Mouse (Mus musculus): ENCODE measurements at regions not wholly inside any gene's neighbourhood (a gene's known extent, or its start where the extent isn't known, plus 50 kb on each side); places are given as distances from the start of the nearest gene placed in this dataset.

DNA sequence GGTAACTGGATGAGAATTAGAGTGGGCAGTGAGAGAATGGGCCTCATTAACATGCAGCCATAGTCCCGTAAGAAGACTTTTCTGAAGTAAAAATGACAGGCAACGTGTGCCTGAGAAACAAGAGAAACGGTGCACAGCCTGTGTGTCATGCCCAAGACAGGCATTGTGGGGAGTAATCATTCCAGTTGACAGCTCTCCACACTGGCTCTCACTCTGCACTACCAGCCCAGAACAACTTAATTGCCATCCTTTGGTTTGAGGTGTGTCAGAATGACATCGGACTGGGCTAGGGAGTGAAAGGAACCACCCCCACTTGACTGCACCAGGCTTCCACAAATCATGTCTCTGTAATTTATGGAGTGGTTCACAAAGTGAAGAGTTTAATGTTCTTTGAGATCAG, 1104.9 kb downstream of the Pcdh7 start:
- Histone ChIP-seq H3K4me3 (ENCODE audit: low read depth, low read length) (no peak overlapping the region), H3K4me1 (replicated peaks; ENCODE audit: control insufficient read depth, insufficient read depth) (no peaks in the 10 kb centered on the region), H3K36me3 (ENCODE audit: control insufficient read depth, insufficient read depth, low read length) (no peaks in the 10 kb centered on the region), H3K9ac (ENCODE audit: low read length) (no peak overlapping the region), H3K4me2 (replicated peaks; ENCODE audit: low read depth) (no peak overlapping the region), H3K27me3 (ENCODE audit: control insufficient read depth, insufficient read depth, low read length) (no peaks in the 10 kb centered on the region), H3K9me3 (ENCODE audit: control insufficient read depth, low read length) (no peaks in the 10 kb centered on the region), H3K27ac (replicated peaks) (no peak overlapping the region)
- TF ChIP-seq CTCF (IDR thresholded peaks at IDR 0.05; ENCODE audit: low read depth) = no peak
- TF ChIP-seq EP300 (optimal IDR thresholded peaks at IDR 0.05) = no peak
- WGBS = 68% methylated on average over 4 of the region's 4 CpGs
- no peak for DNase-seq (ENCODE audit: low spot score)
- ATAC-seq (ENCODE audit: low FRiP score, low TSS enrichment) = no peak

DNA sequence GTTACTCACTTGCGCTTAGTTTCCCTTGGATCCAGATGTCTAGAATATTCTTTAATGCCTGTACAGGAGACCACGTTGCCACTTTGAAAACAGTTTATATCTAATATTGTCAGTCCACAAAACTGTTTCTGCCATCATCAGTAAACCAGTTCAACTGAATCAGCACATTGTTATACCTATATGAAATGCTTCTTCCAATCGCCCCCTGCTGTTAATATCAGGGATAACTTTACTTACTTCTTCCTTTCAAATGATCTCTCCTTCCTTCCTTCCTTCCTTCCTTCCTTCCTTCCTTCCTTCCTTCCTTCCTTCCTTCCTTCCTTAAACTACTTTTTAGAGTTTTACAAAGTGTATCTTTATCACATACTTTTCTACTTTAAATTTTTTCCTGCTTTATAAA, 1108.2 kb downstream of the Pcdh7 start:
- Histone ChIP-seq H3K36me3 (ENCODE audit: control insufficient read depth, insufficient read depth, low read length) (no peaks in the 10 kb centered on the region), H3K4me3 (ENCODE audit: low read depth, low read length) (no peak overlapping the region), H3K27me3 (ENCODE audit: control insufficient read depth, insufficient read depth, low read length) (no peaks in the 10 kb centered on the region), H3K4me2 (replicated peaks; ENCODE audit: low read depth) (no peak overlapping the region), H3K9me3 (ENCODE audit: control insufficient read depth, low read length) (no peaks in the 10 kb centered on the region), H3K4me1 (replicated peaks; ENCODE audit: control insufficient read depth, insufficient read depth) (no peaks in the 10 kb centered on the region), H3K9ac (ENCODE audit: low read length) (no peak overlapping the region), H3K27ac (replicated peaks) (no peak overlapping the region)
- ATAC-seq (ENCODE audit: low FRiP score, low TSS enrichment) (no peak), DNase-seq (ENCODE audit: low spot score) (no peak)
- peak; percentile 74 for TF ChIP-seq CTCF (IDR thresholded peaks at IDR 0.05; ENCODE audit: low read depth)
- TF ChIP-seq EP300 (optimal IDR thresholded peaks at IDR 0.05) = no peak
- 48% methylated on average over 3 of the region's 3 CpGs for WGBS

DNA sequence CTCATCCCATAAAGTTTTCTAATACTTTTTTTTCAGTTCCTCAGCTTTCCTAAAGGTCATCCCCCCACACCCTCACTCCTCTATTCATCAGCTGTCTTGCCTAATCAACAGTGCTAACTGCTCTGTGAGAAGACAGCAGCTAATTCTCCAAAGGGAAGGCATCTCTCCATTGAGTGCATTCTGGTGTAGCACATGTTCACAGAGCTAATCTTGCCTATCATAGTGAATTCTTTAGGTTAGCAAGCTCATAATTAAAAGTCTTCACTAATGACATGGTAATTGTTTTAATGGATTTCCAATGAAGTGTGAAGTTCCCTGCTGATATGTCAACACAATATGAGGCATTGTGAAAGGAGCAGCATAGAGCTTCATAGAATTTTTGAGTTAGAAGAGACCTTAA, 1129.2 kb downstream of the Pcdh7 start:
- H3K4me2 ChIP-seq (replicated peaks; ENCODE audit: low read depth) = no peak overlapping the region
- no peak overlapping the region for H3K4me3 ChIP-seq (ENCODE audit: low read depth, low read length)
- H3K27me3 ChIP-seq (ENCODE audit: control insufficient read depth, insufficient read depth, low read length) = no peaks in the 10 kb centered on the region
- no peak overlapping the region for H3K27ac ChIP-seq (replicated peaks)
- H3K4me1 ChIP-seq (replicated peaks; ENCODE audit: control insufficient read depth, insufficient read depth) = no peaks in the 10 kb centered on the region
- H3K9me3 ChIP-seq (ENCODE audit: control insufficient read depth, low read length) = no peaks in the 10 kb centered on the region
- DNase-seq (ENCODE audit: low spot score) (no peak), ATAC-seq (ENCODE audit: low FRiP score, low TSS enrichment) (no peak)
- H3K9ac ChIP-seq (ENCODE audit: low read length) = no peak overlapping the region
- TF ChIP-seq CTCF (IDR thresholded peaks at IDR 0.05; ENCODE audit: low read depth) = no peak
- no peak for TF ChIP-seq EP300 (optimal IDR thresholded peaks at IDR 0.05)
- H3K36me3 ChIP-seq (ENCODE audit: control insufficient read depth, insufficient read depth, low read length) = no peaks in the 10 kb centered on the region

DNA sequence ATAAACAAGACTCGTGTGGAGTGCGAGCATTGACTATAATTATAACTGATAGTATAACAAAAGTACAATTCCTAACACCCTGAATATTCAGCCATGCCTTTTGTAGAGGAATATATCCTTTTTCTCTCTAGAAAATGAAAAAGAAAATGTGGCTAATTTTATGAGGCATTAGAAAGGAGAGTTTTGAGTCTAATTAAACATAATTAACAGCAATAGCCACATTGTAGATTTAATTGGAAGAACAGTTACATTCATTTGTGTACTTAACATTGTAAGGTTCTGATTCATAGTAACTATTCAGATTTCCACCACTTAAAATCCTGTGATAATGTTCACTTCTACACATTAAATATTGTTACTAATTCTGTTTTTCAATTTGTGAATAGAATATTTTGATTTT, 1140.2 kb downstream of the Pcdh7 start:
- ATAC-seq (ENCODE audit: low FRiP score, low TSS enrichment) (no peak), DNase-seq (ENCODE audit: low spot score) (no peak)
- Histone ChIP-seq H3K27ac (replicated peaks) (no peak overlapping the region), H3K36me3 (ENCODE audit: control insufficient read depth, insufficient read depth, low read length) (no peaks in the 10 kb centered on the region), H3K9me3 (ENCODE audit: control insufficient read depth, low read length) (no peaks in the 10 kb centered on the region), H3K4me3 (ENCODE audit: low read depth, low read length) (no peak overlapping the region), H3K27me3 (ENCODE audit: control insufficient read depth, insufficient read depth, low read length) (no peaks in the 10 kb centered on the region), H3K4me1 (replicated peaks; ENCODE audit: control insufficient read depth, insufficient read depth) (no peaks in the 10 kb centered on the region), H3K4me2 (replicated peaks; ENCODE audit: low read depth) (no peak overlapping the region), H3K9ac (ENCODE audit: low read length) (no peak overlapping the region)
- WGBS = 72% methylated on average over 2 of the region's 2 CpGs
- TF ChIP-seq CTCF (IDR thresholded peaks at IDR 0.05; ENCODE audit: low read depth) (no peak), EP300 (optimal IDR thresholded peaks at IDR 0.05) (no peak)

DNA sequence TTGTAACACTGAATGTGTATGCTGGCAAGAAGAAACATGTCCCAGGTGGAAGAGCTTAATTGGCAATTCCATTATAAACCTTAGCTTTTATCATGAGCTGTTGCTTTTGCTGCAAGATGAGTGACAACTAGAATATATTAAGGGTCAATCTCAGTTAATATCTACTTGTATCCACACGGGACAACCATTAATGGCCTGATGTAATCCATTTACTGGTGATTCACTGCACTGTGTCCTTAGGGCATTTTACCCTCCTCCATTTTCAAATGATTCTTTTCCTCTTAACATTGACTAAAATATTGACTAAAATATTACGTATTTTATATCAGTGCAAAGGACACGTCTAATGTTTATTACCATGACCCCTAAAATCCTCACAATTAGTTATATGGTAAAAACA, 1175.7 kb downstream of the Pcdh7 start:
- WGBS = 55% methylated on average over 3 of the region's 3 CpGs
- Histone ChIP-seq H3K36me3 (ENCODE audit: control insufficient read depth, insufficient read depth, low read length) (no peaks in the 10 kb centered on the region), H3K4me1 (replicated peaks; ENCODE audit: control insufficient read depth, insufficient read depth) (no peaks in the 10 kb centered on the region), H3K9me3 (ENCODE audit: control insufficient read depth, low read length) (no peaks in the 10 kb centered on the region), H3K27ac (replicated peaks) (no peak overlapping the region), H3K4me3 (ENCODE audit: low read depth, low read length) (no peak overlapping the region), H3K4me2 (replicated peaks; ENCODE audit: low read depth) (no peak overlapping the region), H3K27me3 (ENCODE audit: control insufficient read depth, insufficient read depth, low read length) (no peaks in the 10 kb centered on the region), H3K9ac (ENCODE audit: low read length) (no peak overlapping the region)
- no peak for DNase-seq (ENCODE audit: low spot score)
- ATAC-seq (ENCODE audit: low FRiP score, low TSS enrichment) = no peak
- TF ChIP-seq CTCF (IDR thresholded peaks at IDR 0.05; ENCODE audit: low read depth) (no peak), EP300 (optimal IDR thresholded peaks at IDR 0.05) (no peak)

DNA sequence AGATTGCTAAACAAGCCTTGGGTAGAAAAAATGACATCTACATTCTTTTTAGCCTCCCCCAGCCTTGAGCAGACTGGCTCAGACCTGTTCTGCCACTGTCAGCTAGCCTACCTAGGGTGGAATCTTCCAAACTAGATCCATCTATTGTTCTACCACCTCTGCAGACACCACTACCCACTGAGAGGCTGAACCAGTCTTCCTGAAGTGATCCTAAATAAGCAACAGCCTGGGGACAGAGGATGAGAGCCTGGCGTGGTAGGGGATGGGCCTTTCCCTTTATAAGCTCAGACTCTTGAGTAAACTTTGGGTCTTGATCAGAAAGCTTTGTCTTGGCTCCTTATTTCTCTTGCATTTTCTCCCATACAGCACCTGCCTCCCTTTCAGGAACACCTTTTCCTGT, 1223.7 kb downstream of the Pcdh7 start:
- Histone ChIP-seq H3K9me3 (ENCODE audit: control insufficient read depth, low read length) (no peaks in the 10 kb centered on the region), H3K9ac (ENCODE audit: low read length) (no peak overlapping the region), H3K27me3 (ENCODE audit: control insufficient read depth, insufficient read depth, low read length) (no peaks in the 10 kb centered on the region), H3K4me2 (replicated peaks; ENCODE audit: low read depth) (no peak overlapping the region), H3K4me1 (replicated peaks; ENCODE audit: control insufficient read depth, insufficient read depth) (no peaks in the 10 kb centered on the region), H3K4me3 (ENCODE audit: low read depth, low read length) (no peak overlapping the region), H3K36me3 (ENCODE audit: control insufficient read depth, insufficient read depth, low read length) (no peaks in the 10 kb centered on the region), H3K27ac (replicated peaks) (no peak overlapping the region)
- ATAC-seq (ENCODE audit: low FRiP score, low TSS enrichment) (no peak), DNase-seq (ENCODE audit: low spot score) (no peak)
- WGBS = 67% methylated on average over 1 of the region's 1 CpGs
- no peak for TF ChIP-seq EP300 (optimal IDR thresholded peaks at IDR 0.05)
- TF ChIP-seq CTCF (IDR thresholded peaks at IDR 0.05; ENCODE audit: low read depth) = no peak
